Mouse (Mus musculus): ENCODE measurements at regions not wholly inside any gene's neighbourhood (a gene's known extent, or its start where the extent isn't known, plus 50 kb on each side); places are given as distances from the start of the nearest gene placed in this dataset.

DNA sequence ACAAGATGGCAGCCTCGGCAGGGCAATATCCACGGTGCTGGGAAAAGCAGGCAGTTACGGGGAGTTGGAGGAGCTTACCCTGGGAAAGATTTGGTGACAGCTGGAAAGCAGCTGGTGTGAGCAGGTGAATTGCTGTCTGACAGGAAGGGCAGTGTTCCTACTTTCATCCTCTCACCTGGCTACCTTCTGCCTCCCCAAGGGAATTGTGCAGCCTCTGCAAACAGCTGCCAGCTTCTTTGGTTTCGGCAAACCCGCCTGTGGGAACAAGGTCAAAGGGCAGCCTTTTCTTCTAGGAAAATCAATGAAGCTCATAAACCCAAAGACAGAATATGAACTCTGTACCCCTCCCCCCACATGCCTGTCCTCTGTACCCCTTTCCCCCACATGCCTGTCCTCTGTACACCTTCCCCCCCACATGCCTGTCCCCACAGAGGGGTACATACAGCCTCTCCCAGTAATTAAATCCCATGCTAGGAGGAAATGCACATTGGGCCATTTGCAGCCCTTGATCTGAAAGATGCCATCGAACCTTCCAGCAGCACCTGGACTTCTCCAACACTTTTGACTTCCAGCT is 102.3 kb upstream of the Xylt1 start:
- no peak for DNase-seq (ENCODE audit: low spot score)
- ATAC-seq (ENCODE audit: extremely low read depth, insufficient number of reproducible peaks, low FRiP score, poor library complexity, severe bottlenecking): no peak

DNA sequence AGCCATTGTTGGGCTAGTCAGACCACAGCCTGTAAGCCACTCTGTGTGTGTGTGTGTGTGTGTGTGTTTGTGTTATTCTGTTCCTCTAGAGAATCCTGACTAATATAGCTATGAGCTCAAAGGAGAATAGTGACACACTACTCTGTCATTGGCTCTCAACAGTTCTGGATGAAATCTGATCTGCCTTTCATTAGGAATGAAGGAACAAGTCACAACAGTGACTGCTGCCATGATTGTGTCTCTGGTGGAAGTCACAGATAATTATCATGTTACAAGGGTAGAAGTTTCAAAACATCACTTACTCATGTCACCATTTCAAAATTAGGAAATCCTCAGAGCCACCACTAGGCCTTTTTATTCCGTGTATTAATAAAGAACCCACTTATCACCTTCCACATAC is 98.6 kb upstream of the Xylt1 start:
- ATAC-seq (ENCODE audit: extremely low read depth, insufficient number of reproducible peaks, low FRiP score, poor library complexity, severe bottlenecking): no peak

More for the DNA sequence above, 102.3 kb upstream of the Xylt1 start:
- Histone ChIP-seq H3K4me3 (ENCODE audit: low read depth, low read length) (no peak overlapping the region), H3K9me3 (replicated peaks) (peaks cover 46% of the 10 kb centered on the region), H3K4me1 (ENCODE audit: insufficient read depth, low read depth, low read length) (no peaks in the 10 kb centered on the region), H3K36me3 (replicated peaks) (no peaks in the 10 kb centered on the region), H3K27me3 (ENCODE audit: insufficient read depth, low read length) (no peaks in the 10 kb centered on the region)
- TF ChIP-seq TAL1 (conservative IDR thresholded peaks at IDR 0.05; ENCODE audit: low read depth, low read length) (no peak), GATA2 (IDR thresholded peaks at IDR 0.05; ENCODE audit: borderline replicate concordance, low read depth, low read length) (no peak), POLR2AphosphoS5 (IDR thresholded peaks at IDR 0.05; ENCODE audit: insufficient replicate concordance, low read depth, low read length) (no peak), GATA1 (IDR thresholded peaks at IDR 0.05; ENCODE audit: borderline replicate concordance, low read length) (no peak), CTCF (IDR thresholded peaks at IDR 0.05; ENCODE audit: low read depth, low read length) (no peak)

DNA sequence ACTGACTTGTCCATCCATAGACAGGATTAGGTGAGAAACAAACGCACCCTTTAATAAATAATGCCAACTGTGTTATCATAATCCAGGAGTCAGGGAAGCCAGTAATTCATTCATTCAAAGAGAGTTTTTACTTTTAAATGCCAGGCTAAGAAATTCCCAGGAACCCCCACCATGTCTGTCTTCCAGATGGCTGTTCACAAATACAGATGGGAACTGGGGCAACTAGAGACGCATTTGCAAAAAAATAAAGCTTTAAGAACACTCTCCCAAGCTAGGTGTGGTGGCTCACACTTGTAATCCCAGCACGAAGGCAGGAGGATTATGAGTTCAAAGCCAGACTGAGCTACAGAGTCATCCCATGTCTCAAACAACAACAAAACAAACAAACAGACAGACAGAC is 95.6 kb upstream of the Xylt1 start:
- H3K27me3 ChIP-seq (ENCODE audit: insufficient read depth, low read length): no peaks in the 10 kb centered on the region
- peaks cover 42% of the 10 kb centered on the region for H3K9me3 ChIP-seq (replicated peaks)
- DNase-seq (ENCODE audit: low spot score): no peak
- no peaks in the 10 kb centered on the region for H3K36me3 ChIP-seq (replicated peaks)
- H3K4me3 ChIP-seq (ENCODE audit: low read depth, low read length): no peak overlapping the region
- no peaks in the 10 kb centered on the region for H3K4me1 ChIP-seq (ENCODE audit: insufficient read depth, low read depth, low read length)
- no peak for TF ChIP-seq CTCF (IDR thresholded peaks at IDR 0.05; ENCODE audit: low read depth, low read length)
- TF ChIP-seq GATA1 (IDR thresholded peaks at IDR 0.05; ENCODE audit: borderline replicate concordance, low read length): no peak
- TF ChIP-seq GATA2 (IDR thresholded peaks at IDR 0.05; ENCODE audit: borderline replicate concordance, low read depth, low read length): no peak
- no peak for TF ChIP-seq TAL1 (conservative IDR thresholded peaks at IDR 0.05; ENCODE audit: low read depth, low read length)
- TF ChIP-seq POLR2AphosphoS5 (IDR thresholded peaks at IDR 0.05; ENCODE audit: insufficient replicate concordance, low read depth, low read length): no peak
- ATAC-seq (ENCODE audit: extremely low read depth, insufficient number of reproducible peaks, low FRiP score, poor library complexity, severe bottlenecking): no peak

More for the DNA sequence above, 98.6 kb upstream of the Xylt1 start:
- no peak for DNase-seq (ENCODE audit: low spot score)
- Histone ChIP-seq H3K9me3 (replicated peaks) (peaks cover 52% of the 10 kb centered on the region), H3K4me3 (ENCODE audit: low read depth, low read length) (no peak overlapping the region), H3K36me3 (replicated peaks) (no peaks in the 10 kb centered on the region), H3K4me1 (ENCODE audit: insufficient read depth, low read depth, low read length) (no peaks in the 10 kb centered on the region), H3K27me3 (ENCODE audit: insufficient read depth, low read length) (no peaks in the 10 kb centered on the region)
- TF ChIP-seq TAL1 (conservative IDR thresholded peaks at IDR 0.05; ENCODE audit: low read depth, low read length): no peak
- no peak for TF ChIP-seq GATA2 (IDR thresholded peaks at IDR 0.05; ENCODE audit: borderline replicate concordance, low read depth, low read length)
- TF ChIP-seq GATA1 (IDR thresholded peaks at IDR 0.05; ENCODE audit: borderline replicate concordance, low read length): no peak
- TF ChIP-seq CTCF (IDR thresholded peaks at IDR 0.05; ENCODE audit: low read depth, low read length): no peak
- TF ChIP-seq POLR2AphosphoS5 (IDR thresholded peaks at IDR 0.05; ENCODE audit: insufficient replicate concordance, low read depth, low read length): no peak

DNA sequence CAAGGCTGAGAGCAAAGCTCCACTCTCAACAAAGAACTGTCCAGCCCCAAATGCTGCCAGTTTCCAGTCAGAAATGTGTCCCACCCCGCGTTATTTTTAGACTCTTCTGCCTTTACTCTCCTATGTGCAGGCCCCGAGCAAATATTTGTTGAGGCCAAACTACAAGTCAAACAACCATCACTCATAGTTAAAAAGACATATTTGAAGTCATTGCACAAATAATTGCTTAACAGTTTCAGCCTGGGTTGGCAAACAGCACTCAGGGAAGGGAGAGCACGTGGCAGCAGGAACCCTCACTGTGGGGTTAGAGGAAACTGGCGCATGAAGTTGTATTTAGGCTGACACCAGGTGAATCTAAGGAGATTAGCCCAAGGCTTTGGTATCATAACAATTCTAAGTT is 94.8 kb upstream of the Xylt1 start:
- ATAC-seq (ENCODE audit: extremely low read depth, insufficient number of reproducible peaks, low FRiP score, poor library complexity, severe bottlenecking) (no peak), DNase-seq (ENCODE audit: low spot score) (no peak)
- no peaks in the 10 kb centered on the region for H3K27me3 ChIP-seq (ENCODE audit: insufficient read depth, low read length)
- H3K4me1 ChIP-seq (ENCODE audit: insufficient read depth, low read depth, low read length): no peaks in the 10 kb centered on the region
- no peak for TF ChIP-seq GATA1 (IDR thresholded peaks at IDR 0.05; ENCODE audit: borderline replicate concordance, low read length)
- TF ChIP-seq GATA2 (IDR thresholded peaks at IDR 0.05; ENCODE audit: borderline replicate concordance, low read depth, low read length): no peak
- no peak for TF ChIP-seq POLR2AphosphoS5 (IDR thresholded peaks at IDR 0.05; ENCODE audit: insufficient replicate concordance, low read depth, low read length)
- no peak for TF ChIP-seq CTCF (IDR thresholded peaks at IDR 0.05; ENCODE audit: low read depth, low read length)
- TF ChIP-seq TAL1 (conservative IDR thresholded peaks at IDR 0.05; ENCODE audit: low read depth, low read length): no peak
- H3K4me3 ChIP-seq (ENCODE audit: low read depth, low read length): no peak overlapping the region
- no peaks in the 10 kb centered on the region for H3K36me3 ChIP-seq (replicated peaks)
- H3K9me3 ChIP-seq (replicated peaks): peaks cover 42% of the 10 kb centered on the region

DNA sequence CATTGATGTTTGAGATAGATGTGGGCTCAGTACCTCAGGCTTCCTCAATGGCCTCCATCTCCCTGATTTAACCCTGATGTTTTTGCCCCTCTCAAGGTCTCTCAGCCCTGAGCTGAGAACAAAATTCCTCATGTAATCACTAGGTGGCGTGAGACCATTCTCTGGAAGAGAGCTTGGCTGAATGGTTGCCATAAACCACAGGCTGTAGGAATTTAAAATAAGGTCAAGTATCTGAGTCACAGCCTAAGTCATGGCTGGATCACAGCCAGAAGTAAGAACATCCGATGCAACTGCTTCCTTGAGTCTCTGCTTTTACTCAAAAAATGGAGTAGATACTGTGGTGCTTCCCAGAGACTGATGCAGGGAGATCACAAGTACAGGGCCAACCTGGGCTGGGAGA is 77.1 kb upstream of the Xylt1 start:
- H3K27me3 ChIP-seq (ENCODE audit: insufficient read depth, low read length): no peaks in the 10 kb centered on the region
- DNase-seq (ENCODE audit: low spot score) (no peak), ATAC-seq (ENCODE audit: extremely low read depth, insufficient number of reproducible peaks, low FRiP score, poor library complexity, severe bottlenecking) (no peak)
- TF ChIP-seq TAL1 (conservative IDR thresholded peaks at IDR 0.05; ENCODE audit: low read depth, low read length) (no peak), GATA2 (IDR thresholded peaks at IDR 0.05; ENCODE audit: borderline replicate concordance, low read depth, low read length) (no peak), POLR2AphosphoS5 (IDR thresholded peaks at IDR 0.05; ENCODE audit: insufficient replicate concordance, low read depth, low read length) (no peak), CTCF (IDR thresholded peaks at IDR 0.05; ENCODE audit: low read depth, low read length) (no peak), GATA1 (IDR thresholded peaks at IDR 0.05; ENCODE audit: borderline replicate concordance, low read length) (no peak)
- H3K36me3 ChIP-seq (replicated peaks): no peaks in the 10 kb centered on the region
- peaks cover 29% of the 10 kb centered on the region for H3K9me3 ChIP-seq (replicated peaks)
- H3K4me1 ChIP-seq (ENCODE audit: insufficient read depth, low read depth, low read length): no peaks in the 10 kb centered on the region
- no peak overlapping the region for H3K4me3 ChIP-seq (ENCODE audit: low read depth, low read length)

DNA sequence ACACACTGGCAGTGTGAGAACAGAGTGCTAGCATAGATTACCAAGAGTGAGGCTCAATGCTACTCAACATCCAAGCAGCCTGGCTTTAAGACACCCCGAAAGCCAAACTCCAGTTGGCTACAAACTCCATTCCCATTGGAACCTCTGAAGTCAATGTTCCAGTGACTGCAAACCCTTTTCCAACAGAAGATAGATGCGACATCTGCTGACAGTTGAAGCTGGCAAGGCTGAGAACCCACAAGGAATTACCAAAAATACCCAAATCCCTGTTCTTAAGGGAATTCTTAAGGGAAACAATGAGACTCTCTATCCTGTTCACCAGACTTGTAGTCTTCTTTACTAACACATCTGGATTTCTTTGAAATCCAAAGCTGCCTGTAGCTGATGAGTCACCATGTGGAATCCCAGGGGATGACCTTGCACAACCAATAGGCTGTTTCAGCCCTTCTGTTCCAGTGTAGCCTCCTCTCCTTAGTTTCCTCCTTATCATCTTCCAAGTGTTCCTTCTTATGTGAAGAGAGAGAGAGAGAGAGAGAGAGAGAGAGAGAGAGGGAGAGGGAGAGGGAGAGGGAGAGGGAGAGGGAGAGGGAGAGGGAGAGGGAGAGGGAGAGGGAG is 70.1 kb upstream of the Xylt1 start:
- no peak for TF ChIP-seq POLR2AphosphoS5 (IDR thresholded peaks at IDR 0.05; ENCODE audit: insufficient replicate concordance, low read depth, low read length)
- no peak for TF ChIP-seq GATA2 (IDR thresholded peaks at IDR 0.05; ENCODE audit: borderline replicate concordance, low read depth, low read length)
- TF ChIP-seq CTCF (IDR thresholded peaks at IDR 0.05; ENCODE audit: low read depth, low read length): no peak
- no peak for TF ChIP-seq GATA1 (IDR thresholded peaks at IDR 0.05; ENCODE audit: borderline replicate concordance, low read length)
- no peak for TF ChIP-seq TAL1 (conservative IDR thresholded peaks at IDR 0.05; ENCODE audit: low read depth, low read length)
- Histone ChIP-seq H3K4me1 (ENCODE audit: insufficient read depth, low read depth, low read length) (no peaks in the 10 kb centered on the region), H3K27me3 (ENCODE audit: insufficient read depth, low read length) (no peaks in the 10 kb centered on the region), H3K36me3 (replicated peaks) (no peaks in the 10 kb centered on the region), H3K4me3 (ENCODE audit: low read depth, low read length) (no peak overlapping the region), H3K9me3 (replicated peaks) (peaks cover 39% of the 10 kb centered on the region)
- no peak for ATAC-seq (ENCODE audit: extremely low read depth, insufficient number of reproducible peaks, low FRiP score, poor library complexity, severe bottlenecking)
- no peak for DNase-seq (ENCODE audit: low spot score)
